Mouse (Mus musculus): ENCODE data around the gene Lce1g.

GRCm38 (mm10) chr3:92720250-92720649 lies 31.9 kb downstream of the Lce1g start, which contains the start of gene Lce1f:
- TF ChIP-seq CTCF (IDR thresholded peaks at IDR 0.05; ENCODE audit: borderline replicate concordance, extremely low read depth, insufficient read depth, insufficient read length) = no peak
- no peak for TF ChIP-seq POLR2A (IDR thresholded peaks at IDR 0.05; ENCODE audit: borderline replicate concordance, extremely low read depth, insufficient read depth, insufficient read length, poor library complexity, severe bottlenecking)
